ENCODE assay signal across 14 mouse cellular contexts in genomic region chrX:99456363-99456762, GRCm38 (mm10). TPM values are rescaled to one million over a fixed set of nuclear protein-coding genes. Genes with fewer than 3 reads are reported as not detected.
A peak's percentile ranks its signal among the peaks of the same experiment; 100 is the strongest.
DNase-seq lines count a peak whose midpoint lies in the region; ATAC-seq lines count a peak whose summit lies in the region.
"Had no signal": no experiment of that assay in that cellular context is flagged by ENCODE, and none has a peak within 500 bp of the region (broad histone marks: within the 10 kb centered on the region; RNA-seq: fewer than 3 reads in every experiment).

No protein-coding gene starts in this region.

- 21% methylated on average over 10 of the region's 10 CpGs for WGBS in hindbrain, embryonic 10.5 days
- WGBS in hindbrain, embryonic 14.5 days, result 36% methylated on average over 10 of the region's 10 CpGs
- 29% methylated on average over 9 of the region's 10 CpGs for WGBS in forebrain, embryonic 15.5 days

- peak overlapping the region; percentile 88 for H3K27ac ChIP-seq in hindbrain, embryonic 10.5 days
- H3K27ac ChIP-seq in hindbrain, embryonic 14.5 days, result no peak overlapping the region
- peak overlapping the region; percentile 70 for H3K27ac ChIP-seq in forebrain, embryonic 15.5 days (replicated peaks)
- H3K27ac ChIP-seq: liver, embryonic 13.5 days had no signal

- no peaks in the 10 kb centered on the region for H3K36me3 ChIP-seq in hindbrain, embryonic 10.5 days
- no peaks in the 10 kb centered on the region for H3K36me3 ChIP-seq in hindbrain, embryonic 14.5 days (replicated peaks; ENCODE audit: control insufficient read depth, insufficient read depth)
- no peaks in the 10 kb centered on the region for H3K36me3 ChIP-seq in forebrain, embryonic 15.5 days
- H3K36me3 ChIP-seq: liver, embryonic 13.5 days had no signal

- no peak overlapping the region for H3K4me2 ChIP-seq in hindbrain, embryonic 14.5 days (replicated peaks)
- H3K4me2 ChIP-seq in forebrain, embryonic 15.5 days (replicated peaks), result 0 out of 2 replicates have a peak overlapping the region, but pooled peaks have one; percentile 5
- H3K4me2 ChIP-seq: liver, embryonic 13.5 days had no signal

- H3K4me3 ChIP-seq in hindbrain, embryonic 10.5 days, result peak overlapping the region; percentile 34
- H3K4me3 ChIP-seq in hindbrain, embryonic 14.5 days (replicated peaks; ENCODE audit: low read length), result no peak overlapping the region
- no peak overlapping the region for H3K4me3 ChIP-seq in forebrain, embryonic 15.5 days
- H3K4me3 ChIP-seq: liver, embryonic 13.5 days; megakaryocyte, embryonic 14.5 days had no signal

- no peaks in the 10 kb centered on the region for H3K9me3 ChIP-seq in hindbrain, embryonic 10.5 days
- no peaks in the 10 kb centered on the region for H3K9me3 ChIP-seq in hindbrain, embryonic 14.5 days (ENCODE audit: control insufficient read depth, low read length)
- H3K9me3 ChIP-seq in forebrain, embryonic 15.5 days, result no peaks in the 10 kb centered on the region
- H3K9me3 ChIP-seq: liver, embryonic 13.5 days; megakaryocyte, embryonic 14.5 days had no signal

- peaks cover 98% of the 10 kb centered on the region for H3K27me3 ChIP-seq in hindbrain, embryonic 10.5 days (ENCODE audit: insufficient read depth, poor library complexity, severe bottlenecking)
- H3K27me3 ChIP-seq in hindbrain, embryonic 14.5 days (ENCODE audit: control insufficient read depth, insufficient read depth, low read length), result peaks cover 31% of the 10 kb centered on the region; the same call in 1 of the 2 replicates
- no peaks in the 10 kb centered on the region for H3K27me3 ChIP-seq in forebrain, embryonic 15.5 days

- peak; percentile 60 for DNase-seq in hindbrain, embryonic 10.5 days (ENCODE audit: low spot score)
- no peak for DNase-seq in hindbrain, embryonic 14.5 days (ENCODE audit: low spot score)
- DNase-seq in embryo, embryonic 10 days (ENCODE audit: low spot score), result peak; percentile 26
- DNase-seq in mesoderm, embryonic 11.5 days (ENCODE audit: low read depth, low spot score), result peak; percentile 37
- no peak for DNase-seq in right cerebral cortex, postnatal 25 days
- no peak for DNase-seq in right cerebral cortex, postnatal 10 days (ENCODE audit: low spot score in 2 of 2)
- no peak for DNase-seq in natural killer cell, adult 2 months (ENCODE audit: low spot score in 2 of 2)
- DNase-seq: adrenal gland, postnatal 36 days; cerebellum, adult 8-10 months; kidney, adult 8-10 months; liver, embryonic 13.5 days; retina, postnatal 1 day had no signal

- ATAC-seq in hindbrain, embryonic 14.5 days (ENCODE audit: low FRiP score), result no peak
- peak; percentile 20; the same call in 1 of the 2 replicates for ATAC-seq in forebrain, embryonic 15.5 days (replicated peaks)

- no peak overlapping the region for H3K9ac ChIP-seq in hindbrain, embryonic 14.5 days
- H3K9ac ChIP-seq in forebrain, embryonic 15.5 days (replicated peaks), result no peak overlapping the region
- H3K9ac ChIP-seq: liver, embryonic 13.5 days had no signal

- peaks cover 62% of the 10 kb centered on the region for H3K4me1 ChIP-seq in hindbrain, embryonic 10.5 days (replicated peaks)
- 0 out of 2 replicates have a peak, but pooled peaks cover 5% of the 10 kb centered on the region for H3K4me1 ChIP-seq in hindbrain, embryonic 14.5 days (replicated peaks; ENCODE audit: control insufficient read depth, insufficient read depth, low read length)
- H3K4me1 ChIP-seq in forebrain, embryonic 15.5 days, result peaks cover 42% of the 10 kb centered on the region
- H3K4me1 ChIP-seq: liver, embryonic 13.5 days; megakaryocyte, embryonic 14.5 days had no signal

RNA-seq across cellular contexts. Expression of gene Pja1, which starts 14.7 kb away (rescaled TPM):
- polyA plus RNA-seq in hindbrain, embryonic 10.5 days (2016; fragmentation: Nextera tagmentation; extraction: Ambion mirVana), result 188 and 192 TPM in 2 replicates
- polyA plus RNA-seq in hindbrain, embryonic 14.5 days (2014; fragmentation: Nextera tagmentation; extraction: Ambion mirVana), result 315 and 348 TPM in 2 replicates
- 360 and 385 TPM in 2 replicates for polyA plus RNA-seq in forebrain, embryonic 15.5 days (2015; fragmentation: Nextera tagmentation; extraction: Ambion mirVana)

Comparison
In these comparisons a context has a peak if more than half of its experiments do, and no peak if none do; other contexts are left out.
1. DNase-seq: peak in hindbrain, embryonic 10.5 days (single experiment), embryo, embryonic 10 days (single experiment) and mesoderm, embryonic 11.5 days (single experiment); none in hindbrain, embryonic 14.5 days (single experiment), right cerebral cortex, postnatal 25 days (single experiment), right cerebral cortex, postnatal 10 days (0 of 2) and natural killer cell, adult 2 months (0 of 2).